Mouse (Mus musculus): ENCODE results near the gene Capns2.
"Not testable (repeated sequence)": the region's sequence is repeated elsewhere in the genome, so short reads cannot be mapped to it uniquely, and the experiment has no call there.

The Capns2 gene

GRCm38 (mm10) chr8:92901107-92901506 lies at the start of gene Capns2:
Gene Capns2 (plus strand): TSS chr8:92901407.
- DNase-seq (ENCODE audit: low read depth) = no peak

DNA sequence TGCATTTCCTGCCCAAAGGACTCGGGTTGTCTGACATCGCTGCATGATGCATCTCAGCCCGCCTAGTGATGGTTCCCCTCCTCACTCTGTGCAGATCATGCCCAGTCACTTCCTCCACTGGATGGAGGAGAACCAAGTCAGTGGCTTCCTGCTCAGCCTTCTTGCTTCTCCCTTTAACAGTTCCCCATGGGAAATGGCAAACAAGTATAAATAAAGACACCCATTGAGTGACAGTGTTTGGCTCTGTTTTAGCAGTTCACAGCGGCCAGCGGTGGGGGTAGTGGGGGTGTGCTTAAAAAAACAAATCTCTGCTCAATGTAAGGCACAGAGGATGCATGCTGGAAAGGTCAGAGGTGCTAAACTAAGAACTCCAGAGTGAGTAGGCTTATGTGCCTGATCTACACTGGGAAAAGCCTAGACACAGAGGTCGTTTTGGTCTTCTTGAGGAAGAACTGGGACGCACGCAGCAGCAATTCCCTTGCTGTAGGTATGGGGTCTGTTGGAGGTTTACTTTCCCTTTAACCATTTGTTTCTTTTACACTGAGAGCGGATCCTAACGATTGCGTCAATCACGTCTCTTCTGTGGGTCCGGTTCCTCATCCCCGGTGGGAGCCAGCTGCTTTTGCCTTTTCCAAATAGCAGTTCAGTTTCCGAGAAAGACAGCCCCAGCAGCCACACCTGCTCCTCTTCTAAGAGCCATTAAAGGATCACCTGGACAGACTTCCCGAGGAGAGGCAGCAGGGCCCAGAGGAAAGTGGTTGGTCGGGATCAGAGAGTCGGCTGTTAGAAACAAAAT lies 47.8 kb upstream of the Capns2 start:
- no peak for DNase-seq (ENCODE audit: low read depth)

DNA sequence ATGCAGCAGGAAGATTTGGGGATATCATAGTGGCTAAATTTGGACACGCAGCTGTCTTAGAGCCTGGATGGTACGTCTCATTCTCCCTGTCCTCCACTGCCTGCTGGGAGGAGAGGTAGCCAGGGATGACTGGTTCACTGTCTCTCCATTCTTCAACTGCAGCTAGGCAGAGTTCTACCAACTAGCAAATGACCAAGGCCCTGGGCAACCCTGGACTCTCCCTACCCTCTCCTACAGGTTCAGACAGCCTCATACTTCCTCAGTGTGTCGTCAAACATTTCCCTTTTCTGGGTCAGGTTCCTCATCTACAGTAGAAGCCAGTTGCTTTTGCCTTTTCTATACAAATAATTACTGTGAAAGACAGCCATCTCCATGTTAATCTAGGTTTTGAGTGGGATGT lies 46.5 kb upstream of the Capns2 start:
- DNase-seq (ENCODE audit: low read depth) = no peak

GRCm38 (mm10) chr8:92855171-92855894 lies 45.9 kb upstream of the Capns2 start, which contains the start of gene Lpcat2:
Gene Lpcat2 (plus strand): TSS chr8:92855339.
- peak; percentile 4 for DNase-seq (ENCODE audit: low read depth)

DNA sequence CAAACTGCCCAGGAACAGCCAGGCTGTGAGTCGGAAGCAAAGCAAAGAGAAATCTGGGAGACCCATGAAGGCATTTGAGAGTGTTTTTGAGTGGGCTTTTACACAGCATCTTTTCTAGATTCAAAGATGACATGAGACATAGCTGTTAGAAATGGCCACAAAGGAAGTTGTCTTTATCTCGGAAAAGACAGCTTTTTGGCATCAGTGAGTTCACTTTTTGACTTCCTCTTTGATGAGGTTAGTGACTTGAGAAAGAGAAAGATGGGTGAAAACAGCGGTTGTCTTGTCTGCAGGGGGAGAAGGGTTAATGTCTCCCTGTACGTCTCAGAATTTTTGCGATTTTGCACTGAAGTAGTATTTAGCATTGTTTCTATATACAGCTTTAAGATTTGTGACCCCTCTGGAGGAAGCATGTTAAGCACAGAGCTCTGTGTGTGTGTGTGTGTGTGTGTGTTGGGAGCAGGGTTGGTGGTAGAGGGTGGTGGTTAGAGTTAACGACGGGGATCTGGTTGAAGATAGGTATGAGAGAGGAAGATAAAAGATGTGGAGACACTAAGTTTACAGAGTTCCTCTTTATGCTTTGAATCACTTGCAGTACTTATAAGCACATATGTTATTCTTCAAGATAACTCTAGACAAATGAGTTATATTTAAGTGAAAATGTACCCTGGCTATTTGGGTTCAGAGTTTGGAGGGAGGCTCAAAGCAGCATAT lies 44.8 kb upstream of the Capns2 start:
- DNase-seq (ENCODE audit: low read depth) = no peak

DNA sequence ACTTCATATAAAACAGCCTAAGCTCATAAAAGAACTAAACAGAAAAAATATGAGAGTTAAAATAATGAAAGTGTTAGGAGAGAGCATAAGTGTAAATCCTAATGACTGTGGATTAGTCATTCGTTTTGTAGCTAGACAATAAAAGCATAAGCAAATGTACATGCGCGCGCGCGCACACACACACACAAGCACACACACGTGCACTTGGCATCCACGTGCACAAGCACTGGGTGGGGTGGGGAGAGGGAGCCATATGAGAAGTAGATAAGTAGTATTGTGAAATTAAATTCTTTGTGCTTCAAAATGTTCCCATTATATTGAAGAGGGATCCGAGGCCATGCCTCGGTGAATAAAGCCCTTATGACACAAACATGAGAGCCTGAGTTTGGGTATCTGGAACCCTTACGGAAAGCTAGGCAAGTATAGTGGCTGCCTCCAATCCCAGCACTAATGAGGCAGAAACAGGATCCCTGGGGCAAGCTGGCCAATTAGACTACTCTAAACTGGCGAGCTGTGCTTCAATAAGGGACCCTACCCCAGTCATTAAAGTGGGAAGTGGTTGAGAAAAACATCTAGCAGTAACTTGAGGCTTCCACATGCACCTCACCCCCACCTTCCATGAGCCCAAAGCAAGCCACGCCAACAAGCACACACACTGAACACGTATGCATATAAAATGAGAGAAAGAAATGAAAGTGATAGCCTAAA lies 42.6 kb upstream of the Capns2 start:
- DNase-seq (ENCODE audit: low read depth) = no peak

DNA sequence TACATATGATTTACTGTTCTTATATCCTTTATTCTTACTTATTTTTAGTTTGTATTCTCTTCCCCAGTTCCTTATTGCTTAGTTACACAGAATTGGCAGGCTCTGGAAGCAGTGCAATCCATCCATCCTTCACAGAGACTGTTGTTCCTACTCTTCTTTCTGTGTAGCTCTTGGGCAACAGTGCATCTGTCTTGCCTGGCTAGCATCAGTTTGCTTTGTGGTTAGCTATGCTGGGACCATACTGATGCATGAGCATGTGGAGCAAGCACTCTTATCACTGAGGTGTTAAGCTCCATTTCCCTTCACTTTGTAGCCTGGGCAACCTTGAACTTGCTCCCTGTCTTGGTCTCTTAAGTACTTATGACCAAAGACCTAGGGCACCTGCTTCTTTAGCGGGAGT lies 39.2 kb upstream of the Capns2 start:
- no peak for DNase-seq (ENCODE audit: low read depth)

- no peak for DNase-seq (ENCODE audit: low read depth)
Observed at GRCm38 (mm10) chr8:92870281-92870680, 30.9 kb upstream of the Capns2 start.

DNA sequence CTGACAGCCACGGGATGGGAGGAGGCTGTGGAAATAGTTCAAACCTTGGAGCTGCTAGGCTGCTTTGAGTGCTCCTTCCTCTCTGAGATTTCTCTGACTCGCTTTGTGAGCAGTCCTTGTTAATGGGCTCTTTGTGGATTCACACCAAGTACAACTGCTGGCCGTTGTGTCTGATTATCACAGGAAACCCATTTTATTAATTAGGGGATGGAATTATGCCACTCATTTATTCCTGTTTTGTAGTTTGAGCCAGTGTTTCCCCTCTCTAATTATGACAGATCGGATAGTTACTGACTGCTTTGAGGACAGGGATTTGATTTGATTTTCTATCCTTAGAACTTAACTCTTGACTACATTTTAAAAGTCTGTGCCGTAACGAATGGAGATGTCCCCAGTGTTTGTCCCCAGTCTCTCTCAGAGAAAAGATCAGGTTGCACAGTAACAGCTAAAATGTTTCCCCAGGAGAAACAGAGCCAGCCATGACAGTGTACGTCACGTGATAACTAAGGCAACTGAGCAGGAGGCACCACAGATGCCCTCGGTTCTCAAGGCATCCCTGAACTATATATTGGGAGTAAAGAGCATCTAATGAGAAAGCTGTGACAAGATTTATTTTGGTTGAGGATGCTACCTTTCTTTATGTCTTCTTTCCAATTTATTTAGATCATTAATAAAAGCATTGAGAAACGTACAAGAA lies 29.0 kb upstream of the Capns2 start:
- no peak for DNase-seq (ENCODE audit: low read depth)

DNA sequence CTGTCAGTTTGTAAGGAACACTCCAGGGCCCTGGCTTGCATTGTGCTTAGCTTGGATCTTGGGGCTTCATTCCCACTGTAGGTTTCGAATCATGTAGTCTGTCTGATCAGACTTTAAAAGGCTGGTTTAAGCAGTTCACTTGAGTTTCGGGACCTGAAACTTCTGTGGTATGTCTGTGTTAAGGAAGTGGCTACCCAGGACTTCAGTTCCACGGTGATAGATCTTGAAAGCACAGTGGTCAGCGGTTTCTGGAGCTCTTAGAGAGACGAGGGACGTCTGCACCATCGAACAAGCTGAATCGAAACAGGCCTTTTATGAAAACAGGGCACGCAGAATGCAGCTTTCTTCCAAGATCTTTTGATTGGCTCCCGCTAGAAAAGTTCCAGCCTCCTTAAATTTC lies 25.4 kb upstream of the Capns2 start:
- no peak for DNase-seq (ENCODE audit: low read depth)

- DNase-seq (ENCODE audit: low read depth) = no peak
Observed at GRCm38 (mm10) chr8:92881247-92881646, 20.0 kb upstream of the Capns2 start.

DNA sequence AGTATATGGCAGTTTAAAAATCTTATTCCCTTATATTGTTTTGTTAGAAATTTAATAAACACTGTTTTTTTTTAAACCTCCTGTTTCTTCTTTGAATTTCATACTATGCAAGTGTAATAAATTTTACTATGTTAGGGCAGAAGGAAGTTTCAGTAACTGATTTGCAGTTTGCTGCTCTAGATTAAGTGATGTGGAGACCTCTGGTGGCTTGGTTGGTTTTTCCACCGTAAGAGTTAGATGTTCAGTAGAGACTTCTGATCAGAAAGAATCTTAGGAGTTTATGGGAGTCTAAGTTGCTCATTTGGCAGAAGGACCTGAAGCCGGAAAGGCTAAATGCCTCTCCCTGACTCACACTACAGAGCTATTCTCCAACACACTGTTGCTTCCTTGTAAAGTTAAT lies 17.4 kb upstream of the Capns2 start:
- no peak for DNase-seq (ENCODE audit: low read depth)

DNA sequence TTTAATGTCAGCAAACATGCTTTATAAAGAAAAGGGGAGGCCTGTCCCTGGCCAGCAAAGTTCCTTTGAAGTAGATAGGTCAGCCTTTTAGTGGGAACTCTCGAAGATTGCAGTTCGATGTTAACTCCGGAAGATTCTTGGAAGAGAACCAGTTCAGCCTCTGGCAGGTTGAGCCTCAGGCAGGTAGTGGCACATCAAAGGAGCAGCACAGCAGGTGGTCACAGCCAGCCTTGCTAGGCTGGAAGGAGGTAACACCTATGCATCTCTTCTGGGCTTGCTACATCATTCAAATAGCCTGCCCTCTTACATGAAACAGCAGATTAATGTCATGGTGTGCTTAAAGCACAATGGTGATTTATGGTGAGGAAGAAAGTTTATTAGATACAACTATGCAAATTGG lies 9.0 kb upstream of the Capns2 start:
- DNase-seq (ENCODE audit: low read depth) = not testable (repeated sequence)

GRCm38 (mm10) chr8:92893870-92894269 lies 7.3 kb upstream of the Capns2 start:
- DNase-seq (ENCODE audit: low read depth) = no peak

GRCm38 (mm10) chr8:92895053-92895452 lies 6.2 kb upstream of the Capns2 start:
- no peak for DNase-seq (ENCODE audit: low read depth)

DNA sequence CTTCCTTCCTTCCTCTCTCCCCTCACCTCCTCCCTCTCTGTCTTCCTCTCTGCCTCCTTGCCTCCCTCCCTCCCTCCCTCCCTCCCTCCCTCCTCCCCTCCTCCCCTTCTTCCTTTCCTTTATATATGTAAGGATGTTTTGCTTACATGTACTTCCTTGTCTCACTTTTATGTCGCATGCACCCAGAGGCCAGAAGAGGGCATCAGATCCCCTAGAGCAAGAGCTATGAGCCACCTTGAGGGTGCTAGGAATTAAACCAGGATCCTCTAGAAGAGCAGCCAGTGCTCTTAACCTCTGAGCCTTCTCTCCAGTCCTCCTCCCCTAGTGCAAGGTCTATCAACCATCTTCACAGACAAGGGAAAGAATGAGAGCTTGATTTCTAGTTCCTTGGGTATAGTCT lies 5.2 kb upstream of the Capns2 start:
- no peak for DNase-seq (ENCODE audit: low read depth)

GRCm38 (mm10) chr8:92896611-92897010 lies 4.6 kb upstream of the Capns2 start:
- DNase-seq (ENCODE audit: low read depth) = no peak

- no peak for DNase-seq (ENCODE audit: low read depth)
Observed at GRCm38 (mm10) chr8:92897794-92898193, 3.4 kb upstream of the Capns2 start.

DNA sequence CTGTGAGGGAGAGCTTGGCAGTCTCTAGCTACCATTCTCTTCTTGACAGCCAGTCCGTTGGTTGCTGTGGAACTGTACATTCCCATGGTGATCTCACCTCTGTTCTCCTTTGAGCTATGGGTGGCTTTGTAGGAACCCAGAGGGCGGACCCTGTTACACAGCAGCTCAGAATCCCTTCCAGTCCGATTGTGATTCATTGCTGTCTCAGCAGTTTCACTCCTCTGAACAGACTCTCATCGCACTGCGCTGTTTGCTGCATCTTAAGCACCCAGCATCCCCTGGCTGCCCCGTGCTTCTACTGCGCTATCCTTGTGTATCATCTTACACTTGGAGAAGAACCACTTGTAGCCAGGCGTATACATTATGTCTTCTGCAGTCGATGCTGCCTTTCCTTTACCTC lies 1.6 kb upstream of the Capns2 start:
- no peak for DNase-seq (ENCODE audit: low read depth)

- DNase-seq (ENCODE audit: low read depth) = no peak
Observed at GRCm38 (mm10) chr8:92902981-92903380, 1.8 kb downstream of the Capns2 start.

- no peak for DNase-seq (ENCODE audit: low read depth)
Observed at GRCm38 (mm10) chr8:92903488-92904135, 2.4 kb downstream of the Capns2 start.

Measured in induced T-regulatory cell, adult 2 months (primary cell).